Mouse (Mus musculus) adrenal gland, adult 2 months (tissue): ENCODE measurements around the gene Olfr366. TPM values are rescaled to one million over a fixed set of nuclear protein-coding genes. Genes with fewer than 3 reads are reported as not detected.
"Not testable (repeated sequence)": the region's sequence is repeated elsewhere in the genome, so short reads cannot be mapped to it uniquely, and the experiment has no call there.

Experiments used
- DNase-seq: peaks from one replicate; pipeline ENCODE4 v3.0.0; 2021
- long read RNA-seq: library from polyadenylated mRNA; stranded (forward); transcript quantifications from one replicate; pipeline ENCODE4 v2.0.0, GENCODE M21; 2021
- polyA plus RNA-seq: library from polyadenylated mRNA; depleted of rRNA; stranded (reverse); fragments of >200 nt; gene quantifications from 2 replicates; pipeline ENCODE4 v1.2.3, GENCODE M21; 2012; rRNA removed
- total RNA-seq, 2 experiments: library from RNA; stranded (reverse); gene quantifications; 2 replicates each; pipeline ENCODE4 v1.2.3; 2021

Gene Olfr366
- total RNA-seq (not detected), polyA plus RNA-seq (not detected in 2 replicates)
- long read RNA-seq = 0 reads

DNA sequence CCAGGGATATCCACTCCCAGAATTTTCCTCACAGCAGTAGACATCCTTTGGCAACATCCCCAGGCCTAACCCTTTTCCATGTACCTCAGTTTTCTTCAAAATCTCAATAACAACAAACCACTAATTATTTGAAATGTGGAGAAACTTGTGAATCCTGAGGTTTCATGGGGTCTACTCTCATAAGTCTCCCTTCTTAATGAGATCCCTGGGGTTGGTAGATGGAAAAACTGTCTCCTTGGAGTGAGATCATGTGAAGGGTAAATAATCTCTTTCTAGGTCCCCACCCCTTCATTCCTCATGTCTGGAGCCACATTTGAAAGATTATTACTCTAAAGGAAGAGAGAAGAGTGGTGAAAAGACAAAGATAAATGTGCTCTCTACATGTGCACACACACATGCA lies at the start of gene Olfr366:
Olfr366 (plus strand) TSS at position 301 of the 400 bp plus-strand sequence.
- no peak for DNase-seq

DNA sequence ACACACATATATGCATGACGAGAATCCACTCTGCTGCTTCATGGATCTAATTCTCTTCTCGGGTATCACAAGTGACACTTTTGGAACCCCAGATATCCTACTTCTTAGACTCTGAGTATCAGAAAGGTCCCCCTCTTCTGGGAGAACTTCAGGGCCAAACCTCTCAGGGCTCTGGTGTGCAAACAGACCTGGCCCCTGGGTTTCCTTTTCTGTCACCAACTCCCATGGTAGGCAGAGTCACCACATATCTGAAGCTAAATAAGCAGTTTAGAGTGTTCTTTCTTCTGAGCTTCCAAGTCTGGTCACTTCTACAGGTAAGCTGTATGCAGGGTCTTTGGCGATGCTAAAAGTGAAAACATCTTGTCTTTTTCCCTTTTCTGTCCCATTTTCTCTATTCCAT lies 23.5 kb upstream of the Olfr366 start, which contains the start of gene Olfr365:
Olfr365 (plus strand) TSS at position 301 of the 400 bp plus-strand sequence.
- no peak for DNase-seq

DNA sequence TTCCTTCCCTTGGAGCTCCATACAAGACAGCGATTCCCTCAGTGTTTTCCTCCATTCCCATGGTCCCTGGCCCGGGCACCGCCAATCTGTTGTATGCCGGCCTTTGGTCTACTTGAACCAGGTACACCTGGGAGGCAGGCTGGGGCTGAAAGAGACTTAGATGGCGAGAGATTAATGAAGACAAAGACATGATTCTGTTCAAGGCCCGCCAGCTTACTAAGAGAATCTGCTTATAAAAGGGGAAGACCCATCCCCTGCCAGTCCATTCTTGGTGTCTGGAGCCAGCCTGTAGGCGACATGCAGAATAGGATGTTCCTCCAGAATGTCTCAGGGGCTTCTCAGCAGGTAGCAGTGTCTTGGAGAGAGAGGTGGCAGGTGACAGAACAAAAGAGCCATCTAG lies 50.4 kb downstream of the Olfr366 start:
- not testable (repeated sequence) for DNase-seq

Other genes starting within 250 kb of the Olfr366 start
- gene Olfr357, start 217.7 kb upstream of the Olfr366 start, total RNA-seq = not detected
- not detected in 2 replicates for gene Olfr357, start 217.7 kb upstream of the Olfr366 start, polyA plus RNA-seq
- gene Olfr358, start 202.2 kb upstream of the Olfr366 start, total RNA-seq = not detected
- not detected in 2 replicates for gene Olfr358, start 202.2 kb upstream of the Olfr366 start, polyA plus RNA-seq
- not detected for gene Olfr360, start 145.8 kb upstream of the Olfr366 start, total RNA-seq
- not detected in 2 replicates for gene Olfr360, start 145.8 kb upstream of the Olfr366 start, polyA plus RNA-seq
- not detected for gene Olfr361, start 122.3 kb upstream of the Olfr366 start, total RNA-seq
- gene Olfr361, start 122.3 kb upstream of the Olfr366 start, polyA plus RNA-seq = not detected in 2 replicates
- not detected for gene Olfr362, start 93.7 kb upstream of the Olfr366 start, total RNA-seq
- gene Olfr362, start 93.7 kb upstream of the Olfr366 start, polyA plus RNA-seq = not detected in 2 replicates
- gene Olfr364-ps1, start 72.3 kb upstream of the Olfr366 start, total RNA-seq = not detected
- gene Olfr364-ps1, start 72.3 kb upstream of the Olfr366 start, polyA plus RNA-seq = not detected in 2 replicates
- gene Olfr365, start 23.4 kb upstream of the Olfr366 start, total RNA-seq = not detected
- gene Olfr365, start 23.4 kb upstream of the Olfr366 start, polyA plus RNA-seq = not detected in 2 replicates
- not detected for gene Olfr368, start 114.9 kb downstream of the Olfr366 start, total RNA-seq
- gene Olfr368, start 114.9 kb downstream of the Olfr366 start, polyA plus RNA-seq = not detected in 2 replicates
- 10 to 100 TPM; 44.3 to 47.1 TPM for gene Pdcl, start 147.8 kb downstream of the Olfr366 start, total RNA-seq
- 3.4 and 4.1 TPM in 2 replicates for gene Pdcl, start 147.8 kb downstream of the Olfr366 start, polyA plus RNA-seq
- 10 to 100 TPM; 39.2 to 40.2 TPM for gene Rc3h2, start 211.3 kb downstream of the Olfr366 start, total RNA-seq
- gene Rc3h2, start 211.3 kb downstream of the Olfr366 start, polyA plus RNA-seq = 2.0 and 3.1 TPM in 2 replicates
- gene Zbtb26, start 231.6 kb downstream of the Olfr366 start, total RNA-seq = 1 to 10 TPM; 7.3 to 9.7 TPM
- 0.63 and 0.68 TPM in 2 replicates for gene Zbtb26, start 231.6 kb downstream of the Olfr366 start, polyA plus RNA-seq
- 10 to 100 TPM; 14.3 to 15.3 TPM for gene Zbtb6, start 231.6 kb downstream of the Olfr366 start, total RNA-seq
- 0.64 and 1.00 TPM in 2 replicates for gene Zbtb6, start 231.6 kb downstream of the Olfr366 start, polyA plus RNA-seq
- gene Rabgap1, start 231.7 kb downstream of the Olfr366 start, total RNA-seq = 10 to 100 TPM; 51.9 to 56.8 TPM
- 4.6 and 6.4 TPM in 2 replicates for gene Rabgap1, start 231.7 kb downstream of the Olfr366 start, polyA plus RNA-seq